Mouse (Mus musculus): Measurements from ENCODE around the gene Svep1. TPM values are rescaled to one million over a fixed set of nuclear protein-coding genes. Genes with fewer than 3 reads are reported as not detected.

Gene Svep1
- polyA plus RNA-seq (2015; fragmentation: Nextera tagmentation; extraction: Ambion mirVana), result 9.3 and 10.9 TPM in 2 replicates

GRCm38 (mm10) chr4:58206115-58206945 is at the start of gene Svep1:
Svep1 (minus strand) TSS chr4:58206859.
- H3K27me3 ChIP-seq, result peaks cover 6% of the 10 kb centered on the region; the same call in 1 of the 2 replicates
- peaks cover 24% of the 10 kb centered on the region for H3K4me1 ChIP-seq
- ATAC-seq (ENCODE audit: insufficient number of reproducible peaks, low FRiP score, low TSS enrichment, low read depth), result peak; percentile 71
- no peaks in the 10 kb centered on the region for H3K36me3 ChIP-seq
- H3K4me2 ChIP-seq (replicated peaks), result peak within 1 kb of the TSS; percentile 84
- peak within 1 kb of the TSS; percentile 66 for H3K4me3 ChIP-seq (replicated peaks)
- WGBS, result under 1% methylated on average over 47 of the region's 47 CpGs
- H3K9me3 ChIP-seq (replicated peaks), result no peaks in the 10 kb centered on the region
- H3K27ac ChIP-seq (replicated peaks), result peak within 1 kb of the TSS; percentile 90
- peak within 1 kb of the TSS; percentile 63 for H3K9ac ChIP-seq

GRCm38 (mm10) chr4:58253410-58253809 is 46.8 kb upstream of the Svep1 start:
- Histone ChIP-seq H3K4me1 (no peaks in the 10 kb centered on the region), H3K27me3 (no peaks in the 10 kb centered on the region), H3K4me3 (replicated peaks) (no peak overlapping the region), H3K9ac (no peak overlapping the region), H3K4me2 (replicated peaks) (no peak overlapping the region), H3K9me3 (replicated peaks) (no peaks in the 10 kb centered on the region), H3K27ac (replicated peaks) (no peak overlapping the region), H3K36me3 (no peaks in the 10 kb centered on the region)
- ATAC-seq (ENCODE audit: insufficient number of reproducible peaks, low FRiP score, low TSS enrichment, low read depth), result no peak
- 27% methylated on average over 5 of the region's 5 CpGs for WGBS

GRCm38 (mm10) chr4:58252381-58252780 is 45.7 kb upstream of the Svep1 start:
- Histone ChIP-seq H3K36me3 (no peaks in the 10 kb centered on the region), H3K4me3 (replicated peaks) (no peak overlapping the region), H3K27ac (replicated peaks) (no peak overlapping the region), H3K27me3 (no peaks in the 10 kb centered on the region), H3K4me1 (no peaks in the 10 kb centered on the region), H3K9ac (no peak overlapping the region), H3K9me3 (replicated peaks) (no peaks in the 10 kb centered on the region), H3K4me2 (replicated peaks) (no peak overlapping the region)
- no peak for ATAC-seq (ENCODE audit: insufficient number of reproducible peaks, low FRiP score, low TSS enrichment, low read depth)
- WGBS, result 90% methylated on average over 3 of the region's 3 CpGs

- H3K9ac ChIP-seq, result no peak overlapping the region
- H3K4me3 ChIP-seq (replicated peaks), result no peak overlapping the region
- H3K4me2 ChIP-seq (replicated peaks), result no peak overlapping the region
- no peaks in the 10 kb centered on the region for H3K4me1 ChIP-seq
- 80% methylated on average over 1 of the region's 1 CpGs for WGBS
- H3K9me3 ChIP-seq (replicated peaks), result no peaks in the 10 kb centered on the region
- H3K27ac ChIP-seq (replicated peaks), result no peak overlapping the region
- no peaks in the 10 kb centered on the region for H3K27me3 ChIP-seq
- H3K36me3 ChIP-seq, result no peaks in the 10 kb centered on the region
- ATAC-seq (ENCODE audit: insufficient number of reproducible peaks, low FRiP score, low TSS enrichment, low read depth), result no peak
Observed at GRCm38 (mm10) chr4:58245544-58245943, 38.9 kb upstream of the Svep1 start.

GRCm38 (mm10) chr4:58240416-58240815 is 33.8 kb upstream of the Svep1 start:
- H3K9me3 ChIP-seq (replicated peaks), result 0 out of 2 replicates have a peak, but pooled peaks cover 3% of the 10 kb centered on the region
- H3K27me3 ChIP-seq, result no peaks in the 10 kb centered on the region
- no peak overlapping the region for H3K9ac ChIP-seq
- H3K4me1 ChIP-seq, result no peaks in the 10 kb centered on the region
- ATAC-seq (ENCODE audit: insufficient number of reproducible peaks, low FRiP score, low TSS enrichment, low read depth), result no peak
- WGBS, result 50% methylated on average over 7 of the region's 7 CpGs
- H3K27ac ChIP-seq (replicated peaks), result 0 out of 2 replicates have a peak overlapping the region, but pooled peaks have one; percentile 28
- no peak overlapping the region for H3K4me3 ChIP-seq (replicated peaks)
- no peak overlapping the region for H3K4me2 ChIP-seq (replicated peaks)
- H3K36me3 ChIP-seq, result no peaks in the 10 kb centered on the region

- Histone ChIP-seq H3K4me1 (no peaks in the 10 kb centered on the region; the same call in 1 of the 2 replicates), H3K27me3 (no peaks in the 10 kb centered on the region), H3K27ac (replicated peaks) (no peak overlapping the region), H3K9me3 (replicated peaks) (0 out of 2 replicates have a peak, but pooled peaks cover 3% of the 10 kb centered on the region), H3K4me3 (replicated peaks) (no peak overlapping the region), H3K9ac (no peak overlapping the region), H3K36me3 (no peaks in the 10 kb centered on the region), H3K4me2 (replicated peaks) (no peak overlapping the region)
- no peak for ATAC-seq (ENCODE audit: insufficient number of reproducible peaks, low FRiP score, low TSS enrichment, low read depth)
- WGBS, result 33% methylated on average over 6 of the region's 6 CpGs
Observed at GRCm38 (mm10) chr4:58235828-58236227, 29.2 kb upstream of the Svep1 start.

- Histone ChIP-seq H3K4me1 (no peaks in the 10 kb centered on the region), H3K4me2 (replicated peaks) (no peak overlapping the region), H3K4me3 (replicated peaks) (no peak overlapping the region), H3K9me3 (replicated peaks) (no peaks in the 10 kb centered on the region), H3K36me3 (no peaks in the 10 kb centered on the region), H3K27ac (replicated peaks) (no peak overlapping the region), H3K27me3 (no peaks in the 10 kb centered on the region), H3K9ac (no peak overlapping the region)
- 85% methylated on average over 2 of the region's 2 CpGs for WGBS
- no peak for ATAC-seq (ENCODE audit: insufficient number of reproducible peaks, low FRiP score, low TSS enrichment, low read depth)
Observed at GRCm38 (mm10) chr4:58223499-58223898, 16.8 kb upstream of the Svep1 start.

GRCm38 (mm10) chr4:58211374-58211773 is 4.7 kb upstream of the Svep1 start:
- Histone ChIP-seq H3K9me3 (replicated peaks) (no peaks in the 10 kb centered on the region), H3K27ac (replicated peaks) (no peak overlapping the region), H3K9ac (no peak overlapping the region), H3K27me3 (no peaks in the 10 kb centered on the region; the same call in 1 of the 2 replicates), H3K4me1 (peaks cover 9% of the 10 kb centered on the region), H3K4me2 (replicated peaks) (no peak overlapping the region), H3K4me3 (replicated peaks) (no peak overlapping the region), H3K36me3 (no peaks in the 10 kb centered on the region)
- 68% methylated on average over 6 of the region's 6 CpGs for WGBS
- ATAC-seq (ENCODE audit: insufficient number of reproducible peaks, low FRiP score, low TSS enrichment, low read depth), result no peak

- Histone ChIP-seq H3K4me3 (replicated peaks) (no peak overlapping the region), H3K36me3 (no peaks in the 10 kb centered on the region), H3K9ac (no peak overlapping the region), H3K27ac (replicated peaks) (no peak overlapping the region), H3K4me1 (peaks cover 16% of the 10 kb centered on the region), H3K4me2 (replicated peaks) (no peak overlapping the region), H3K9me3 (replicated peaks) (no peaks in the 10 kb centered on the region), H3K27me3 (peaks cover 6% of the 10 kb centered on the region; the same call in 1 of the 2 replicates)
- 53% methylated on average over 5 of the region's 5 CpGs for WGBS
- ATAC-seq (ENCODE audit: insufficient number of reproducible peaks, low FRiP score, low TSS enrichment, low read depth), result no peak
Observed at GRCm38 (mm10) chr4:58210557-58211090, 4.0 kb upstream of the Svep1 start.

- Histone ChIP-seq H3K9ac (peak overlapping the region; percentile 63), H3K4me3 (replicated peaks) (peak overlapping the region; percentile 66), H3K4me1 (peaks cover 24% of the 10 kb centered on the region), H3K36me3 (no peaks in the 10 kb centered on the region), H3K27ac (replicated peaks) (peak overlapping the region; percentile 90), H3K9me3 (replicated peaks) (no peaks in the 10 kb centered on the region), H3K4me2 (replicated peaks) (peak overlapping the region; percentile 84), H3K27me3 (peaks cover 6% of the 10 kb centered on the region; the same call in 1 of the 2 replicates)
- ATAC-seq (ENCODE audit: insufficient number of reproducible peaks, low FRiP score, low TSS enrichment, low read depth), result peak; percentile 24; the same call in 1 of the 2 replicates
- 1% methylated on average over 31 of the region's 31 CpGs for WGBS
Observed at GRCm38 (mm10) chr4:58205750-58206114, 927 bp downstream of the Svep1 start.

GRCm38 (mm10) chr4:58201703-58202102 is 5.0 kb downstream of the Svep1 start:
- WGBS, result 90% methylated on average over 2 of the region's 2 CpGs
- no peaks in the 10 kb centered on the region for H3K36me3 ChIP-seq
- ATAC-seq (ENCODE audit: insufficient number of reproducible peaks, low FRiP score, low TSS enrichment, low read depth), result no peak

More at GRCm38 (mm10) chr4:58201703-58202102, 5.0 kb downstream of the Svep1 start:
- Histone ChIP-seq H3K4me2 (replicated peaks) (no peak overlapping the region), H3K27ac (replicated peaks) (no peak overlapping the region), H3K27me3 (peaks cover 6% of the 10 kb centered on the region; the same call in 1 of the 2 replicates), H3K4me3 (replicated peaks) (no peak overlapping the region), H3K9me3 (replicated peaks) (no peaks in the 10 kb centered on the region), H3K4me1 (peaks cover 28% of the 10 kb centered on the region), H3K9ac (no peak overlapping the region)
